Mouse (Mus musculus): ENCODE data around the gene Rbbp5. TPM values are rescaled to one million over a fixed set of nuclear protein-coding genes. Genes with fewer than 3 reads are reported as not detected.

Gene Rbbp5
- polyA plus RNA-seq, 1 experiment: 53.8 TPM

DNA sequence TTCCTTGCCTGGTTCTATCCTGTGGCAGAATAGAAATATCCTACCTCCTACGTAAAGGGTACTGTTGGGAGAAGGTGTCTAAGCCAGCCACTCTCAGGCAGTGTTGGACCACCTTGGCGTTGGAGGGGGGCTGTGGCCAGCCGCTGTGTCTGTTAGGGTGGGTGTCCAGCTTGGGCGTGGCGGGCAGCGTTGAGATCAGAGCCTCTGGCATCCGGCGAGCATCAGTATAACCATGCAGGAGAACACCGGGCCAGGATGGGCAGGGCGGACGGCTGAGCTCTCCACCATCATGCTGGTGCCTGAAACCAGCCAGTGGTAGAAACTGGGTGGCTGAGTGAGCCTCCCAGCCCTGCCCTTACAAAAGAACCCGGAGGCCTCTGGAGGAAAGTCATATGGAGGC lies 38.2 kb downstream of the Rbbp5 start:
- TF ChIP-seq CTCF (IDR thresholded peaks at IDR 0.05; ENCODE audit: extremely low read depth, insufficient read depth, low read length): no peak
- TF ChIP-seq POLR2A (IDR thresholded peaks at IDR 0.05; ENCODE audit: extremely low read depth, insufficient read depth, low read length): no peak
- Histone ChIP-seq H3K4me3 (ENCODE audit: insufficient read depth, low read length) (no peak overlapping the region), H3K27ac (ENCODE audit: insufficient read depth, low read length) (no peak overlapping the region), H3K4me1 (ENCODE audit: control insufficient read depth, insufficient read depth, low read length) (no peaks in the 10 kb centered on the region; the same call in 1 of the 2 replicates)

- Histone ChIP-seq H3K4me1 (ENCODE audit: control insufficient read depth, insufficient read depth, low read length) (no peaks in the 10 kb centered on the region; the same call in 1 of the 2 replicates), H3K27ac (ENCODE audit: insufficient read depth, low read length) (no peak overlapping the region), H3K4me3 (ENCODE audit: insufficient read depth, low read length) (no peak overlapping the region)
- no peak for TF ChIP-seq CTCF (IDR thresholded peaks at IDR 0.05; ENCODE audit: extremely low read depth, insufficient read depth, low read length)
- TF ChIP-seq POLR2A (IDR thresholded peaks at IDR 0.05; ENCODE audit: extremely low read depth, insufficient read depth, low read length): no peak
These were observed 39.6 kb downstream of the Rbbp5 start for GRCm38 (mm10) chr1:132516776-132517175.

- no peak overlapping the region for H3K4me3 ChIP-seq (ENCODE audit: insufficient read depth, low read length)
- no peaks in the 10 kb centered on the region for H3K4me1 ChIP-seq (ENCODE audit: control insufficient read depth, insufficient read depth, low read length)
- TF ChIP-seq POLR2A (IDR thresholded peaks at IDR 0.05; ENCODE audit: extremely low read depth, insufficient read depth, low read length): no peak
- no peak for TF ChIP-seq CTCF (IDR thresholded peaks at IDR 0.05; ENCODE audit: extremely low read depth, insufficient read depth, low read length)
- no peak overlapping the region for H3K27ac ChIP-seq (ENCODE audit: insufficient read depth, low read length)
These were observed 41.5 kb downstream of the Rbbp5 start for GRCm38 (mm10) chr1:132518621-132519020.

DNA sequence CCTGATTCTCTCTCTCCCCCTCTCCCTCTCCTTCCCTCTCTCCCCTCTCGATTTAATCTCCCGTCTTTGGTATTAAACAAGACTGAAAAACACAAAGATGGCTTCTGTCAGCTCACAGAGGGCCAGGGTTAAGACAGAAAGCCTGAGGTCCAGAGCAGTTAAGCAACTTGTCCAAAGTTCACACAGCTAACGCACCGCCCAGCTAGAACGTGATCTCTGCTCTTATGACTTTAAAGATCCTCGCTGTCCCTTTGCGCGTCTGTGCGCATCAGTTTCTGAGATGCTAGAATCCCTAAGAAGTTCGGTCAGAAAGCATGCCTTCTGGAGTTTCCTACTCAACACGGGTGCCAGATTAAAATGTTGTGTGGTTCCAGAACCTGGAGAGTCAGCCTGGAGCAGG lies 42.6 kb downstream of the Rbbp5 start:
- Histone ChIP-seq H3K27ac (ENCODE audit: insufficient read depth, low read length) (no peak overlapping the region), H3K4me3 (ENCODE audit: insufficient read depth, low read length) (no peak overlapping the region), H3K4me1 (ENCODE audit: control insufficient read depth, insufficient read depth, low read length) (no peaks in the 10 kb centered on the region)
- TF ChIP-seq CTCF (IDR thresholded peaks at IDR 0.05; ENCODE audit: extremely low read depth, insufficient read depth, low read length): no peak

DNA sequence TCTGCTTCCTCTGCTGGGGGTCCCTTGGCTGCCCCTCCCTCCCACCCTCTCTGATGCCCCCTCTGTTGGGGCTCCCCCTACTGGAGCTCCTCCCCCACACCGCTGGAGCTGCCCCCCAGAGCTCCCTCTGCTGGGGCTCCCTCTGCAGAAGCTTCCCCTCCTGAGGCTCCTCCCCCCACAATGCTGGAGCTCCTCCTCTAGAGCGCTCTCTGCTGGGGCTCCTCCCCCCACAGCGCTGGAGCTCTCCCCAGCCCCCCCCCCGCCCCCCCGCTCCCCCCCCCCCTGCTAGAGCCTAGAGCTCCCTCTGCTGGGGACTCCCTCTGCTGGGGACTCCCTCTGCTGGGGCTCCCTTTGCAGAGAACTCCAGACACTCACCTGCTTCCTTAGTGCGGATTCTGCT lies 43.6 kb downstream of the Rbbp5 start:
- no peaks in the 10 kb centered on the region for H3K4me1 ChIP-seq (ENCODE audit: control insufficient read depth, insufficient read depth, low read length)
- H3K4me3 ChIP-seq (ENCODE audit: insufficient read depth, low read length): no peak overlapping the region
- H3K27ac ChIP-seq (ENCODE audit: insufficient read depth, low read length): no peak overlapping the region
- no peak for TF ChIP-seq POLR2A (IDR thresholded peaks at IDR 0.05; ENCODE audit: extremely low read depth, insufficient read depth, low read length)
- TF ChIP-seq CTCF (IDR thresholded peaks at IDR 0.05; ENCODE audit: extremely low read depth, insufficient read depth, low read length): no peak

DNA sequence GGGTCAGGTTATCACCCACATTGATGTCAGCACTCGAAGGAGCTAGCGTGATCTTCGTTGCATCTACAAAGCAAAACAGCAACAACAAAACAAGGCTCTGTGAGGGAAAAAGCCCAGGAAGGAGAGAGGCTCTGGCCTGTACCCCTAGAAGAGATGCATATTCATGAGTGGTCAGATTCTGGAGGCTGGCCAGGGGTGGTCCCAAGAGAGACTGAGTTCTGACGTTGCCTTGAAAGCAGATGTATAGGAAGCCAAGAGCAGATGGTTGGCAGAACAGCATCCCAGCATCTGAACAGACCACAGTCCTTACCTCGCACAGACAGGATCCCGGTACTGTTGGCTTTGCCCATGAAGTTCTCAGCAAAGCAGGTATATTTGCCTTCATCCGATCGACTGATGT lies 45.9 kb downstream of the Rbbp5 start:
- no peak overlapping the region for H3K27ac ChIP-seq (ENCODE audit: insufficient read depth, low read length)
- peaks cover 5% of the 10 kb centered on the region for H3K4me1 ChIP-seq (ENCODE audit: control insufficient read depth, insufficient read depth, low read length)
- TF ChIP-seq CTCF (IDR thresholded peaks at IDR 0.05; ENCODE audit: extremely low read depth, insufficient read depth, low read length) (no peak), POLR2A (IDR thresholded peaks at IDR 0.05; ENCODE audit: extremely low read depth, insufficient read depth, low read length) (no peak)
- no peak overlapping the region for H3K4me3 ChIP-seq (ENCODE audit: insufficient read depth, low read length)

DNA sequence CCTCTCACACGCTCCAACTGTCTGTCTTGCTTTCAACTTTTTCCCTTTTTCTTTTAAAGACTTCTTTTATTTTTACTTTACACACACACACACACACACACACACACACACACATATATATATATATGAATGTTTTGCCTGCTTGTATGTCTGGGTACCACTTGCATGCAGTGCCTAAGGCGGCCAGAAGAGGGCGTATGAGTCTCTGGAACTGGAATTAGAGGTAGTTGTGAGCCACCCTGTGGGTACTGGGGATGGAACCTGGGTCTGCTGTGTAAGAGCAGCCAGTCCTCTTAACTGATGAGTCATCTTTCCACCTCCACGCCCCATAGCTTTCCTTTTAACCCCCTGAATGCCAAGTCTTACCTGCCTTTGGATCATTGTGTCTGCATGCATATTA lies 46.8 kb downstream of the Rbbp5 start:
- no peak overlapping the region for H3K27ac ChIP-seq (ENCODE audit: insufficient read depth, low read length)

DNA sequence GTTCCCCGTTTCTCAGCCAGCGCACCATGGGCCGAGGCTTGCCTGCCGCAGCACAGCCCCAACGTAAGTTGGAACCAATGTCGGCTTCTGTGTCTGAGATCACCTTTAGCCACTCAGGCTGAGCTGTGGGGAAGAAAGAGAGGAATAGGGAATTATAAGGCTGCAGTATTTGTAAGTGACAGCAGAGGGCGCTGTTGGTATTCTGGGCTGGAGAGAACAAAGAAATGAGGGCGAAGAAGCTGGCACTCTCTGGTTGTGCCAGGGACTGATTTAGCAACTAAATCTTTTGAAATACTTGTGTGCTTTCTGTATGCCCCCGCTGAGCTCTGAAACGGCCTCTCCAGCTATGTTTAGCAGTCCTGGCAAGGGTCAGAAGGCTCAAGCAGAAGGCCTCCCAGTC lies 48.7 kb downstream of the Rbbp5 start:
- 0 out of 2 replicates have a peak overlapping the region, but pooled peaks have one; percentile 3 for H3K27ac ChIP-seq (ENCODE audit: insufficient read depth, low read length)
- TF ChIP-seq CTCF (IDR thresholded peaks at IDR 0.05; ENCODE audit: extremely low read depth, insufficient read depth, low read length) (peak; percentile 87), POLR2A (IDR thresholded peaks at IDR 0.05; ENCODE audit: extremely low read depth, insufficient read depth, low read length) (no peak)

More for the DNA sequence above, 46.8 kb downstream of the Rbbp5 start:
- no peak overlapping the region for H3K4me3 ChIP-seq (ENCODE audit: insufficient read depth, low read length)
- no peak for TF ChIP-seq POLR2A (IDR thresholded peaks at IDR 0.05; ENCODE audit: extremely low read depth, insufficient read depth, low read length)
- peak; percentile 37 for TF ChIP-seq CTCF (IDR thresholded peaks at IDR 0.05; ENCODE audit: extremely low read depth, insufficient read depth, low read length)
- peaks cover 5% of the 10 kb centered on the region for H3K4me1 ChIP-seq (ENCODE audit: control insufficient read depth, insufficient read depth, low read length)

DNA sequence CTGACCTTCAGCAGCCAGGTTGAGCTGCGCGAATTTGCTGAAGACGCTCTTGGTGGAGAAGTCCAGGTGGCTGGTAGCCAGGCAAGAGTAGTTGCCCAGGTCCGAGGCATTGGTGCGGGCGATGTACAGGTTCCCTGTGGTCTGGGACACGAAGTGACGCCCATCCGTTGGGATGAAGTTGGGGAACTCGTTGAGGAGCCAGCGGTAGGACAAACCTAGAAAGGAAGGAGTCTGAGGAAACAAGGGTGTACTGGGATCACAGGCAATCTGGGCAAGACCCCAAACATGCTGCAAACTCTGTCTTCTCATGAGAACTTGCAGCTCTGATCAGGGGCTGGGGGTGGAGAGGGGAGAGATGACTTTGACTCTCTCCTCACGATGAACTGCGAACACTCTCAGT lies 50.9 kb downstream of the Rbbp5 start:
- no peak for TF ChIP-seq POLR2A (IDR thresholded peaks at IDR 0.05; ENCODE audit: extremely low read depth, insufficient read depth, low read length)
- TF ChIP-seq CTCF (IDR thresholded peaks at IDR 0.05; ENCODE audit: extremely low read depth, insufficient read depth, low read length): no peak
- Histone ChIP-seq H3K27ac (ENCODE audit: insufficient read depth, low read length) (no peak overlapping the region), H3K4me3 (ENCODE audit: insufficient read depth, low read length) (no peak overlapping the region), H3K4me1 (ENCODE audit: control insufficient read depth, insufficient read depth, low read length) (peaks cover 5% of the 10 kb centered on the region)

More for the DNA sequence above, 48.7 kb downstream of the Rbbp5 start:
- peaks cover 5% of the 10 kb centered on the region for H3K4me1 ChIP-seq (ENCODE audit: control insufficient read depth, insufficient read depth, low read length)
- H3K4me3 ChIP-seq (ENCODE audit: insufficient read depth, low read length): no peak overlapping the region

DNA sequence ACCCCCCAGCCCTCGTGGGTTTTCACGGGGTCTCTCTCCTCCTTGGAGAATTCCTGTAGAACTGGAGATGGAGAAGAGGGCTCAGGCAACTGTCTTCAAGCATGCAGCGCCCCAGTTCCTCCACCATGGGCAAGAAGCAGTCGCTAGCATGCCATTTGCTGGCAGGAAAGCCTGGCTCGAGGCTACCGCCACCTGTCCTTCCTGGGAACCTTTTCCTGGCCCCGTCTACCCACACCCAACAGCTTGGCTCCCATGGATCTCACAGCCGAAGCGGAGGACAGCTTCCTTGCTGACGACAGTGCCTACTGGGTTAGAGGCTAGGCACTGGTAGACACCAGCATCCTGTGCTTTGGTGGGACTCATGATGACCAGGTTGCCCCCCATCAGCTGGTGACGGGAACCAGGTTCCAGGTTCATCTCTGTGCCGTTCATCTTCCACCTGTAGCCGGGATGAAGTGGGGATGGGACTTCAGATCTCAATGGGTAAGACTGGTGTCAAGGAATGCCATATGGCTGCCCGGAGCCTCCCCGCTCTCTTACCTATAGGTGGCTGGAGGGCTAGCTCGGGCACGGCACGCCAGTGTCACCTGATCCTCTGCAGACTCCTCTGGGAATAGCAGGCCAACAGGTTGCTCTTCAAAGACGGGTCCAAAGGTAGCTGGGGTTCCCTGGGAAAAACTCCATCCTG lies 51.6 kb downstream of the Rbbp5 start:
- no peak for TF ChIP-seq POLR2A (IDR thresholded peaks at IDR 0.05; ENCODE audit: extremely low read depth, insufficient read depth, low read length)
- TF ChIP-seq CTCF (IDR thresholded peaks at IDR 0.05; ENCODE audit: extremely low read depth, insufficient read depth, low read length): no peak

More for the DNA sequence above, 51.6 kb downstream of the Rbbp5 start:
- peaks cover 5% of the 10 kb centered on the region for H3K4me1 ChIP-seq (ENCODE audit: control insufficient read depth, insufficient read depth, low read length)
- H3K4me3 ChIP-seq (ENCODE audit: insufficient read depth, low read length): no peak overlapping the region
- H3K27ac ChIP-seq (ENCODE audit: insufficient read depth, low read length): no peak overlapping the region
